Mouse (Mus musculus) spleen, postnatal 10 days (tissue): ENCODE data around the gene Pfkl.
"Not testable (repeated sequence)": the region's sequence is repeated elsewhere in the genome, so short reads cannot be mapped to it uniquely, and the experiment has no call there.

ENCODE experiments used
- DNase-seq, 2 experiments: peaks; one replicate each; pipeline ENCODE4 v3.0.0; 2021 to 2022; ENCODE audit warnings: low spot score in 2 of 2

Pfkl gene

GRCm38 (mm10) chr10:78009945-78010293 is at the start of gene Pfkl:
Gene Pfkl (minus strand): TSS chr10:78010083.
- no peak for DNase-seq

- DNase-seq = no peak
These were observed 47.2 kb upstream of the Pfkl start for GRCm38 (mm10) chr10:78057056-78057455.

GRCm38 (mm10) chr10:78054633-78055565 is 45.0 kb upstream of the Pfkl start:
- DNase-seq = no peak

- no peak for DNase-seq
These were observed 39.7 kb upstream of the Pfkl start for GRCm38 (mm10) chr10:78049519-78050035.

- no peak for DNase-seq
These were observed 38.3 kb upstream of the Pfkl start for GRCm38 (mm10) chr10:78048061-78048730.

- DNase-seq = no peak
These were observed 36.5 kb upstream of the Pfkl start for GRCm38 (mm10) chr10:78046388-78046787.

GRCm38 (mm10) chr10:78044531-78044930 is 34.6 kb upstream of the Pfkl start:
- DNase-seq = no peak

- peak; percentile 51 to 72 for DNase-seq
These were observed 33.5 kb upstream of the Pfkl start, which contains the start of gene Aire for GRCm38 (mm10) chr10:78043406-78043836. Gene Aire (minus strand): TSS chr10:78043610.

GRCm38 (mm10) chr10:78042697-78043405 is 33.0 kb upstream of the Pfkl start:
- DNase-seq = no peak

- no peak for DNase-seq
These were observed 32.2 kb upstream of the Pfkl start for GRCm38 (mm10) chr10:78042096-78042495.

- DNase-seq = no peak
These were observed 31.8 kb upstream of the Pfkl start, which contains the start of gene Dnmt3l for GRCm38 (mm10) chr10:78041647-78042046. Gene Dnmt3l (plus strand): TSS chr10:78041947.

GRCm38 (mm10) chr10:78037139-78037538 is 27.3 kb upstream of the Pfkl start:
- no peak for DNase-seq

GRCm38 (mm10) chr10:78031987-78032386 is 22.1 kb upstream of the Pfkl start:
- DNase-seq = no peak

GRCm38 (mm10) chr10:78029080-78029479 is 19.2 kb upstream of the Pfkl start:
- DNase-seq = no peak

- DNase-seq = peak in 1 of 2 experiments; percentile 83
These were observed 18.2 kb upstream of the Pfkl start for GRCm38 (mm10) chr10:78028129-78028528.

GRCm38 (mm10) chr10:78025453-78025852 is 15.6 kb upstream of the Pfkl start:
- not testable (repeated sequence) for DNase-seq

- DNase-seq = peak in 1 of 2 experiments; percentile 33
These were observed 10.1 kb upstream of the Pfkl start for GRCm38 (mm10) chr10:78019984-78020383.

- no peak for DNase-seq
These were observed 9.4 kb upstream of the Pfkl start for GRCm38 (mm10) chr10:78019291-78019690.

GRCm38 (mm10) chr10:78018797-78019203 is 8.9 kb upstream of the Pfkl start:
- peak; percentile 78 to 92 for DNase-seq

GRCm38 (mm10) chr10:78016366-78016765 is 6.5 kb upstream of the Pfkl start:
- DNase-seq = no peak

- DNase-seq = no peak
These were observed 5.6 kb upstream of the Pfkl start for GRCm38 (mm10) chr10:78015489-78015888.
